Mouse (Mus musculus) heart, adult 8-10 months (tissue): ENCODE results near the gene Abhd12b. TPM values are rescaled to one million over a fixed set of nuclear protein-coding genes. Genes with fewer than 3 reads are reported as not detected.
"Not testable (repeated sequence)": the region's sequence is repeated elsewhere in the genome, so short reads cannot be mapped to it uniquely, and the experiment has no call there.

Experiments
- DNase-seq: peaks from one replicate; pipeline ENCODE4 v3.0.0; 2022; ENCODE audit warnings: low spot score
- total RNA-seq, 4 experiments: library from RNA; stranded (reverse); gene quantifications; 2 replicates each; pipeline ENCODE4 v1.2.4; 2022

Gene Abhd12b
- total RNA-seq, 4 experiments from 2014 or later = not detected

DNA sequence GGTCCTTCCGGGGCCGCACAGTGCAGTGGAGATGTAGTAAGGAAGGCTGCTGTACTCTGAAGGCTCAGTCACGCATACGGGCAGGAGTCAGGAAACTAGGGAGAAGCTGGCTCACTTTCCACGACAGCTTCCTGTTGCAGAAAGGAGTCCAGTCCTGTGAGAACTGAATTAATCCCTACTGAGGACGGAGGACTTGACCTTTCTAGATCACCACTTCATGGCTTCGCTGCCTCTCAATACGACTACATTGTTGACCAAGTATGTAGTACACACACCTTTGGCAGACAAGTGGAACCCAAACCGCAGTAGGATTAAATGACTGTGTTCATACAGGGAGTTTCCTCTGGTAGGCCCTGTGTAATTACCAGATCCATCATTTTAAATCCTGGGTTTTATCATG, 16.3 kb upstream of the Abhd12b start:
- DNase-seq = no peak

DNA sequence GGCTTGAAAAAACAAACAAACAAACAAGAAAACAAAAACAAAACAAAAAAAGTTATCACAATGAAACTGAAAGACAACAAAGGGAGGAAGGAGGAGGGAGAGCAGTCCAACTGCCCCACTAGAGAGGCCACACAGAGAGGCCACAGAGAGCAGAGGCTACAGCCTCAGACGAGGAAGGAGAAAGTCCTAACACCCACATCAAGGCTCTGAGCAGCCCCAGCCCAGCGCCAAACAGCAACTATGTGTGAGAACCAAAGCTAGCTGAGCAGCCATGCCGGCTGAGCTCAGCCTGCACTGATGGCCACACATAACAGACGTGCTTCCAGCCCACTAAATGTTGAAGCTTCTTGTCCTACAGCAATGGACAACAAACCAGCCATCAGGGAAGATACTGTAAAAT, 14.1 kb upstream of the Abhd12b start:
- no peak for DNase-seq

DNA sequence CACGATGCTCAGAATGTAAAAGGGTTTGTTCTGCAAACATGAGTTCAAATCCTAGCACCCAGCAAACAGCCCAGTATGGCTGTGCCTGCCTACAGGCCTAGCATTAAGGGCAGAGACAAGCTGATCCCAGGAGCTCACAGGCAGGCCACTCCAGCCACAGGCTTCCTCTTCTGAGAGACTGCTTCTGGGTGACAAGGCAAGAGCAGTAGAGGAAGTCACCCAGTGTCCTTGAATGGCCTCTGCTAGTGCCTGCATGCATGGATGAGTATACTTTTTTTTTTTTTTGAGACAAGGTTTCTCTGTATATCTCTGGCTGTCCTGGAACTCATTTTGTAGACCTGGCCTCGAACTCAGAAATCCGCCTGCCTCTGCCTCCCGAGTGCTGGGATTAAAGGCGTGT, 13.4 kb upstream of the Abhd12b start:
- peak; percentile 16 for DNase-seq

DNA sequence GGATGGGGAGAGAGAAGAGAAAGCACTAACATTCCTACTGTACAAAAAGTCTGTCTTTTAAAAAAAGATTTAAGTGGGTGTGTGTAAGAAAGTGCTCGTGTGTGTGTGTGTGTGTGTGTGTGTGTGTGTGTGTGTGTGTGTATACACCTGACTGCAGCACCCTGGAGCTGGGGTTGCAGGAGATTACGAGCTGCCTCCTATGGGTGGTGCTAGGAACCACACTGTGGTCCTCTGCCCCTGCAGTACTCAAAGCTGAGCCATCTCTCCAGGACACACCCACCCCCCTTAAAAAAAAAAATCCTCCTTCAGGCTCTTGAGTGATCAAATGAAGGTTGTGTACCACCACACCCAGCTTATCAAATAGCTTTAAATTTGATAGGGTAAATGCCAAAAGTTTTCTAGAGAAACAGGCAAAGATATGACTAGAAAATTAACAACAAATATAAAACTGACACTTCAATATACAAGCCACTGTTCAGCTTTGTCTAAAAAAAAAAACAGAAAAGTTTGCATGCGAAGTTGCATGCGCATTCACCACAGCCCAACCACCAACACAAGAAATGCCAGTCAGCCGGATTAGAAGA, 12.9 kb upstream of the Abhd12b start:
- DNase-seq = no peak

DNA sequence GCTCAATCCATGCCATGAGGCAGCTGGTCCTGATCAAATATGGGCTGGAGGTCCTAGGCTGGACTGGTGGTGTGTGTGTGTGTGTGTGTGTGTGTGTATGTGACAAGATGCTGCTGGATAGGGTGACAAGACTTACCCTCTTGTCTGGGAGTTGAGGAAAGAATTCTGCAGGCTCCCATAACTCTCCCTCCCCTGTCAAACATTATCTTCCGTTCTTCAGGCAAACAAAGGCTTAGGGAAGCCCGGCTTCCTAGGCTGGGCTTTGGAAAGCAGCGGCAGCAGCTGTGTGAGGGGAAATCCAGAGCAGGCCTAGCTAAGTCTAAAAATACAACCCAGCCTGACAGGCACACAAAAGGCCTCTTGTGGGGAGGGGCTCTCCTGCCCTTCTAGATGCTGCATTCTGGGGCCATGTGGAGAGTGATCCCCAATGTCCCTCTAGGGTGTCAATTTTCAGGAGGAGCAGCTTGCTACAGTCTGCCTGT, 9.8 kb upstream of the Abhd12b start:
- DNase-seq = peak; percentile 40

DNA sequence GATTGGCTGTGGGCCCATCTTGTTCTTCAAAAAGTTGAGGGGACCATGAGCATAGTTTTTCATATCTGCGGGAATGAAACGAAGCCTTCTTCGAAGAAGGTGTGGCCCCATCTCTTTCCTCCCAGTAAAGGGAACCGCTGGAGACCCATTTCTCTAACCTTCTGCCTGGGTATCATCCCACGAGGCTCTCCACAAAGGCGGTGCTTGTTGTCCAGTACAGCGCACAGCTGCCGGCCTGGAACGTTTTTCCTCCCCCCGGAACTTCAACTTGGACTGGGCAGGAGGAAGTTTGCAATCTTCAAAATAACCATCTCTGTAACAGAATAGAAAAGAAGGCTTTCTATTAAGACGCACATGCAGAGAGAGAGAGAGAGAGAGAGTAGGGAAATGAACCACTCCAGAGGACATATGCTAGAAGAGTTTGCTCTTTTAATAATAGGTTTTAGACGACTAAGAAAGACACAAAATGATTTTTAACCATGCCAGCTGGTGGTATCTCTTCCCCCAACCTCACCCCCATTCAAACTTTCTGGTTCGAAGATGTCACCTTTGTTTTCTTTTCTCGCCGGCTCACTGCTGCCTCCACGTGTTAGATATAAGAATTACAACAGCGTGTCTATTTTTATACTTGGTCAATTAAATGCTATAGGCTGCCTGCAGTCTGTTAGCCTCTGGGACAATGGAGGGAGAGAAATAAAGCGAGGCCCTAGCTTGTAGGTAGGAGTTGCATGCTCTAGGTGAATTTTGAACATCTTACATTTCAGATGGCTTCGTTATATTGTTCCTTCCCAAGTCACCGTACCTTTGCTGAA, 9.1 kb upstream of the Abhd12b start:
- peak; percentile 74 for DNase-seq

DNA sequence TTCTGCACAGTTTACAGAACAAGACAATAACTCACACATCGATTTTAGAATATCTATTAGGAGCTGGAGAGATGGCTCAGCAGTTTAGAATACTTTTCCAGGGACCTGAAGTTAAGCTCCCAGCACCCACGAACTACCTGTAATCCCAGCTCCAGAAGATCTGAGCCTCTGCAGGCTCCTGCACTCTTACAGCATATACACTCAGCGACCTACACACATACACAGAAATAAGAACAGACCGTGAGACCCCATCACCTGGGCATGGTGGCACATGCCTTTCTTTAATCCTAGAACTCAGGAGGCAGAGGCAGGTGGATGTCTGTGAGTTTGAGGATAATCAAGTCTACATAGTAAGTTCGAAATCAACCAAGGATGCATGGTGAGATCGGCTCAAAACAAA, 8.4 kb upstream of the Abhd12b start:
- DNase-seq = no peak

DNA sequence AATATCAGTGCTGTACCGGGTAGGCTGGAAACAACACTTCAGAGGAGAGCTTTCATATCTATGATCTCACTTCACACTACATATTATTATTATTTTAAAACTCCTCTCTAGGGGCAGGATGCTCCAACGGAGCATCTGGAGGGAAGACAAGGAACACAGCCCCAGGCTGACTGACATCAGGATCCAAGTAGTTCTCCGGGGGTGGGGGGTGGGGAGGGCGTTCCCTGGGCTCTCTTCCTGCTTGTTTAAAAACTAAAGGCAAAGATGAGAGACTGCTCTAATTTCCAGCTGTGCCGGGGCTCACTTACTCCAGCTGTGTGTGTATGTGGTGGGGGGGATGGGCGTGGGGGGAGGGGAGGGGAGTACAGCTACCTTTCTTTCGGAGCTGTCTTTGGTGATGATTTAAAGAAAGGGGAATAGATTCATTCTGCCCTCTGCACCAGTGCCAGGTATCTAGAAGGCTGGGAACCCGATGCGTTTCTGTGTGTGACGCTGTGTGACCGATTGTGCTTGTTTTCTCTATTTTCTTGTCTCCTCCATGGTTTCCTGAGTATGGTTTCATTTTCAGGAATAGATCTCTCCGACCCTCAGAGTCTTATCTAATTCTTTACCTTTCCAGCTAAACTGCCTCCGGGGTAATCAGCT, 5.8 kb upstream of the Abhd12b start:
- DNase-seq = no peak

DNA sequence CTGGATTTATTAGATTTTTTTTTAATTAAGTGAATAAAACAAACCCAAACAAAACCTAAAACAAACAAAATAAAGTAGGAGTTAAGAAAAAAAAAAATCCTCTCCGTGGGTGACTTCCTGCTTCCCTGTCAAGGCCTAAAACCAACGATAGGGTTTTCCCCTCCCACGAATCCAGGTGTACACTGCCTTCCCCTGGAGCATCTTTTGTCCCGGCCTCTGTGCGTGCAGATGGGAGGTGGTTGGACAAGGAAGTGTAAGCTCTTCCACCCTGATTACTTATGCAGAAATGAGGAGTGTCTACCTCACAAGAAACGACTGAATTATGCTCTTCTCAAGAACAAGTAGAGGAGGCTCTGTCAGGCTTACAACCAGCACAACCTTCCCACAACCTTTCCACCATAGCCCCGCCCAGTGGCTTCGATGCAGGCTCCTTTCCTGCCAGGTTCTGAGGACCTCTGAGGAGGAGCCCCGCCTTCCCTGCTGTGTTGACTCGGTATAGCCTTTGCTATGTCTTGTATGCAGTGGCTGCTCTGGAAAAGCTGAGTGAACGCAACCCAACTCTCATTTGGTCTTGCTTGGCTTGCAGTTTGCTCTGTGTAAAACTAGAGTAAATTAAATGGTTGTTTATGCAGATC, 5.2 kb upstream of the Abhd12b start:
- no peak for DNase-seq

DNA sequence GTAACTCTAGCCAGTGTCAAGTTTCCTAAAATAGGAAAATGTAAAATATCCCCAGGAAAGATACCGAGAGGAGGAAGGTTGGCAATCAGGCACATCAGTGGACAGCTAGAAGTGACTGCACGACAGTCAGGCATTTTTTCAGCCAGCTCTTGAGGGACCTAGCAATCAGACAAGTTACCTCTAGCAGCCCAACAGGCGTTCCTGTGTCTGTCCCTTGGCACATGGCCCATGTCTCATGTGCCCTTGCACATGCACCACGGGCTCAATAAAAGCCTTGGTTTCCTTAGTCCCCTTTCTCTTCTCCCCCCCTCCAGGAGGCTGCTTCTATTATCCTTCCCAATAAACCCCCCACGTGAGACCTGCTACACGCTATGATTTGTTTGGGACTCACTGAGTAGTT, 2.3 kb downstream of the Abhd12b start:
- DNase-seq = no peak

DNA sequence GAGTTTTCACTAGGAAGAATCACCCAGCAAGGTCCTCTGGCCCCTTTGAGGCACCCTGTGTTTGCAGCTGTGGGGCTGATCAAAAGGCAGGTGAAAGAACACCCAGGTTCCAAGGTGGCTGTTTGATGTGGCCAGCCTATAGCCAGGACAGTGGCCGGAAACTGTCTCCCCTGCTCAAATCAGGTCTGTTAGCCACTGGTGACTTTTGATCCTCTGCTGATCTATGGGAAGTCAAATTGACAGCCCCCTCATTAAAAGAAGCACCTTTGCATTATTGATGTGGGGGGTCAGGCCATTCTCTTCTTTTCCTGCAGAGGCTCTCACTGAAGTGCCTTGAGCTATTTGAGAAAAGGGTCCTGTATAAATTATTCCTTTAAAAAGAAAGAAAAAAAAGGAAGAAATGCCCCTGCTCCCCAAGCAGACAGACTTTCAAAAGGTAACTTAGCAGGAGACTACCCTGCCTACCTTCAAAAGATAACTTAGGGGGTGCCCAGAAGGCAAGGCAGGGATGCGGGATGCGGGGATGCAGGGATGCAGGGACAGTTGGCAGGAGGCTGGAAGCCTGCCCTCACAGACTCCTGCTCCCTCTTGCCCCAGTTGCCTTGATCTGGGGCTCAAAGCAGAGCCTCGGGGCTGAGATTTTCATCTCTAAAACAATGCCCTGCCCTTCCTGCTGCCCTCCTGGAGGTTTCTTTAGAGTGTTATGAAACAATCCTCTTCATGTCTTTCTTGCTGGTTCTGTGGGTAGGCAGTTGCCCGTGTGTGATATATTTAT, 3.5 kb downstream of the Abhd12b start:
- DNase-seq = no peak

DNA sequence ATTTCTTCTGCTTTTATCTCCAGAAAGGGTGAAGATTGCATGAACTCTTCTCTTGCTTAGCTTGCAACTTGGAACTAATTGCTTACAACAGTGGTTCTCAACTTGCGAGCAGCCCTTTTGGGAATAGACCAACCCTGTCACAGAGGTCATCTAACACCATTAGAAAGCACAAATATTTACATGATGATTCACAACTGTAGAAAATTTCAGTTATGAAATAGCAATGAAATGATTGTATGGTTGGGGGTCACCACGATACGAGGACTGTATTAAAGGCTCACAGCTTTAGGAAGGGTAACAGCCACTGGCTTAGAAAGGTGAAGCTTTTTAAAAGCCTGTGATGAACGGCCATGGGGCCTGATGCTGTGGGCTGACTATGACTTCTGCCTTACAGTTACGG, 7.1 kb downstream of the Abhd12b start:
- no peak for DNase-seq

DNA sequence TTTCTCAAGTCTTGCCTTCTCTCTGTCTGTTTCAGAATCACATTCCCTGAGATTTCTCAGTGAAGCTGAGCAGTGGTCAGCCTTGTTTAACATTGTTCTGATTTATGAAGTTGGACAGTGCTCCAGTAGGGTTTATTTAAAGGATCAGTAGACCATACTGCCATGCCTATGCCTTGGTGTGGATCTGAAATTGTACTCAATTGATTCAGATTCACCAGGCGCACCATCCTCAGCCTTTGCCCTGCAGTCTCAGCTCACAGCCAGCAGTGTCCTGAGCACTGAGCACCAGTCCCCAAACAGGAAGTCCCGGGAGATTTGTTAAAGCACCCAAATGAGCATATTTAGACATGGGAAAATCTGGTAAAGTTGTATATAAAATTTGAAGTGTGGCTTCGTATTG, 10.8 kb downstream of the Abhd12b start:
- no peak for DNase-seq

DNA sequence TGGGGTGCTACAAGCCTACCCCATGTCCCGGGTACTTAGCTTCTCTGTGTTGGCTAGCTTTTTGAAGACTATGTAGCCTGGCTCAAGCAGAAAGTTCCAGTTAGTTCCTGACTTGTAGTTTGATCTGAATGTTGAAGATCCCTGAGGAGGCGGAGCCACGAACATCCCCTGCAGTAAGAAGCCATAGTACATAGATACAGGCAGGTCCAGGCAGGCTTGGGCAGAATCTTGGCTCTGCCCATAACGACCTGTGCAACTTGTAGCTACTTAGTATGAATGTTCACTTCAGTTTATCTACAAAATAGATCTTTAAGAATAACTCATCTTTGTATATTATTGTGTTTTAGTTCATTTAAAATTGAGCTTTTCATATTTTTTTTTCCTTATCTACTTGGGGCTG, 14.0 kb downstream of the Abhd12b start:
- DNase-seq = no peak

DNA sequence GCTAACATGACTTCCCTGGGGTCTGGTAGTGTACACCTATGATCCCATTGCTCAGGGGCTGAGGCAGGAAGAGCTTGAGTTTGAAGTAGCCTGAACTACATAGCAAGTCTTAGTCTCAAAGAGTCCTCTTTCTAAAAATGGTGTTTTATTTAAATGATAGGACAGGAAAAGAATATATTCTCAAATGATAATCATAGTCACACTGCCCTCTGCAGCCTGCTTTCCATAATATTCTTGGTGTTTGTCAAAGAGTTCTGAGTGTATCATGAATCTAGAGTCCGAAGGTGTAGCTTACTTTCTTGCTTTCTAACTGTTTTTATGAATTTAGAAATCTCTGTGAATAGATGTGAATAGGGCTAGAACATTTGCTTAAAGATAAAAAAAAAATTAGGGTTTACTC, 16.0 kb downstream of the Abhd12b start:
- DNase-seq = no peak

DNA sequence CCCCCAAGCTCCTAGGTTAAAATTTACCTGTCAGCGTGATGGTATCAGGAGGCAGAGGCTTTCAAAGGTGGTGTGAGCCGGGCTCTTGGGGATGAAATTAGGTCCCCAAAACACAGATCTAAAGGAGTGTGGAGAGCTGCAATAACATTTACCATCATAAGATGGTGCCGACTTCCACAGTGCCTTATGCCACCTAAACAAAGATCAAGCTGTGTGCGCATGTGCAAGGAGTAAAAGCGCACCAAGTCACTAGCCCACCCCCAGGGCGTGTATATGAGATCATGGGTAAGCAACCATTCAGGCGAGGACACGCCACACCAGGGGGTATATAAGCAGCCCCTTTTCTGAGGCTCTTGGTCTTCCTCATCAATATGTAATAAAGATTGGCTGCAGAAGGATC, 29.6 kb downstream of the Abhd12b start:
- not testable (repeated sequence) for DNase-seq

DNA sequence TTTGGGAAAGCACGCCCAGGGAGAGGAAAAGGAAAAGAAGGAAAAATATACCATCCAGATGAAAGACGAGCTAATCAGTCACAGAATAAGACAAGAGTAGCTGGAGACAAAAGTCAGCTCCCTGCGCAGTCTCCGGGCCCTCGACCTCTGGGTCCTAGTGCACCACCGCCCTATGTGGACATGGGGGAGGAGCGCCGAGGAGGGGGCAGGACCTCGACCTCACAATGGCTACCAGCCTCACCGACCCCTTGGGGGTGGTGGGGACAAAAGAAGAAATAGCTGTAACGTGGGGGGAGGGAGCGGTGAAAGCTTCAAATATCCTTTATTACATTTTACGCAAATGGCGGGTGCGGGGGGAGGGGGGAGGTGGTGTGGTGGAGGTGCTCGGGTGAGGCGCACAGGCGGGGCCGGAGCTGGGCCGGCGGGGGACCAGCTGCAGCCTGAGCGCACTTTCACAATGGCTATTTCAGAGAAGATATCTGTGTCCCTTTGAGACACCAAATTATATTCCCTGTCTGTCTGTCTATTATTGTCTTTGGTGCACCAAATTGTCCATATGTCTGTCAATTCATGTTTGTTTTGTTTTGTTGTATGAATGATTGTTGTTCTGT, 30.3 kb downstream of the Abhd12b start:
- DNase-seq = no peak

DNA sequence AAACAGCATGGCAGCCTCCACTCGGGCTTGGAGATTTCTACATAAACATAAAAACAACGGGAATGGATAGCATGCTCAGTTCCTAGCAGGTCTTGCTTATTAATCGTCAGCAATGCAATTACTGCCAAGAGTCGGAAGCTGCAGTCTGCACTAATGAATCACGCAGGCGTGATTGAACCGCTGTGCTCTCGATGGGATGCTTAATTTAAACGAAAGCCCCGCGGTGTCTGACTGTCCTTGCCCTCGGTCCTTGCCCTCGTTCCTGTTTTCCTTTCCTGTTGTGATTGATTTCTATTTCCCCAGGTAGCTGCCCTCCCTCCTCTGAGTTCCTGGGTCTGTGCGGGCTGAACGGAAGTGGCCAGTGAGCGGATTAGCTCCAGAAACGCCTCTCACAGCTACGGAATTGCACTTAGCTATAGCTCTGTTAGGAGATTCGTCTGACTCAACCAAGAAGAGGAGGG, 38.4 kb downstream of the Abhd12b start:
- DNase-seq = no peak

DNA sequence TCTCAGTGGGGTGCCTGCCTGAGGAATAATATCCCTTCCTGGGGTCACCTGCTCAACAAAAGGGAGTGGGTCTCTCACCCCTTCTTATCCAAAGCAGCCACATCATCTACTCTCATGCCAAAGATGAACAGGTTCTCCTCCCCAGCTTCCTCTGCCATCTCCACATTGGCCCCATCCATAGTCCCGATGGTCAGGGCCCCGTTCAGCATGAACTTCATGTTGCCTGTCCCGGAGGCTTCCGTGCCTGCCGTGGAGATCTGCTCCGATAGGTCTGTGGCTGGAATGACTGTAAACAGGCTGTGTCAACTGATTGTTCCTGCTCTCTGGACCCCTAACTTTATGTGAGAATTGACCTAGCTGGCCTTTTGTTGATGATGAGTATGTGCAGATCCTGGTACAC, 41.5 kb downstream of the Abhd12b start:
- DNase-seq = no peak

DNA sequence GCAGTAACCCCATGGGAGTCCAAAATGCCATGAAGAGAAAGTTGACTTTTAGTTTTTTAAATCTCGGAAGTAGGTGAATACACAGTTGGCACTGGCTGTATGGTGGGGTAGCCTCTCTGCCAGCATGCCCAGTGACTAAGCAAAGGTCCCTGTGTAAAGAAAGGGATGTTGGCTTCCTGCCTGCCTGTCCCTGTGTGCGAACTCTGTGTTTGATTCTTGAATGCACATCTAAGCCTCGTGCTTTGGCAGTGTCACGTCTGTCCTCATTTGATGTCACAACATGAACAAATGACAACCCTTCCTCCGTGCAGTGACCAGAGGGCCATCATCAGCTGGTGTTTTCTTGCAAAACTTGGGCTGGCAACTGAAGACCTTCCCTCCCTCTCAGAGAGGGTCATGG, 42.4 kb downstream of the Abhd12b start:
- DNase-seq = no peak

DNA sequence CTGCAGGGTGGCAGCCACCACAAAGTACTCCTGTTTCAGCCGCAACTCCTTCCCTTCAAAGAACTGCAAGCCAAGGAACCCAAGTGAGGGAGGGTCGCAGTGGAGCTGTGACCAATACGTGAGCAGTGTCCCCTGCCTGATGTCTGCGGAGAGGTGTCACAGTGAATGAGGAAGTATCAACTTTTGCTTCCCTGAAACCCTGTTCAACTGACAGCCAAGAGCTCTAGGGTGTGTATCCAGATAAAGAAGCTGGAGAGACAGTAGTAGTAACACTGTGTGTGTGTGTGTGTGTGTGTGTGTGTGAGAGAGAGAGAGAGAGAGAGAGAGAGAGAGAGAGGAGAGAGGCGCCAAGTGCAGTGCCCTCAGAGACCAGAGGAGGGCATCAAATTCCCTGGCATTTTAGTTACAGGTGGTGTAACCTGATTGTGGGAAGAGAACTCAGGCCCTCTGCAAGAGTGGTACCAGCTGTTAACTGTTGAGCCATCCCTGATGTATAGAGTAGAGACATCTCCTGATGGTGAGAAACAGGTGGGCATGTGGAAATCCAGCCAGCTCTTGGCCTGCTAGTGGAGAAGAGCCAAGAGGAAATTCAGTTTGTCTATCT, 48.1 kb downstream of the Abhd12b start:
- no peak for DNase-seq
